Mouse (Mus musculus): ENCODE results near the gene Hdgf.

Gene Hdgf

DNA sequence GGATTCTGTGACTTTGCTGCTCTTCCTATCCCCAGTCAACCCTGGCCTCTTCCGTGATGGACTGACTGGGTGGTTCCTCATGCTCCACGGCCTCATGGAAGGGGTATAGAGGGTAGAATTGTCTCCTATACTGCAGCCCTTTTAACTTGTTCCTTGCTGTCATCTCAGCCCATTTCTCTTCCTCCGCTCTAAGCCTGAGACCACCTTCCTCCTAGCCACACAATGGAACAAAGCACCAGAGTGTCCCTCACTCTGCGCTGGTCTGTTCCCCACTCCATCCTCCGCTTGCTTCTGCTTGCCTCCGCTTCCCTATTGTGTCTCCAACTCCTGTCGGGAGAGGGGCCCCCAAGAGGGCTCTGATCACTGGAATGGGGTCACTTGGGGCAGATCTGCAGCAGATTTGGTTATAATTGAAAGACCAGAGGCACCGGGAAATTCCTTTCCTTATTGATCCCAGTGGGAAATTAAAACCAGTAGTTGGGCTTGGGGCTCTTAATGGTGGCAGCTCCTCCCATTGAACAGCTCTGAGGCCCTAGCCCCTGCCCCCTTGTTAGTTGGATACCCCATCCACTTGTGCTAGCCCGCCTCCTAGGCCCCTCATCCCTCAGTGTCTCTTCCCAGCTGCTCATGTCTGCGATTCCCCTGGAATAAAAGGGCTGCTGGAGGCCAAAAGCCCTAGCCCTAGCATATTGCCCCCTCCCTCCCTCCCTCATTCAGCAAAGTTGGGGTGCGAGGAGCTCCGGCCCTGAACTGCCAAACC is 39.8 kb downstream of the Hdgf start:
- DNase-seq (ENCODE audit: low spot score): peak; percentile 74

DNA sequence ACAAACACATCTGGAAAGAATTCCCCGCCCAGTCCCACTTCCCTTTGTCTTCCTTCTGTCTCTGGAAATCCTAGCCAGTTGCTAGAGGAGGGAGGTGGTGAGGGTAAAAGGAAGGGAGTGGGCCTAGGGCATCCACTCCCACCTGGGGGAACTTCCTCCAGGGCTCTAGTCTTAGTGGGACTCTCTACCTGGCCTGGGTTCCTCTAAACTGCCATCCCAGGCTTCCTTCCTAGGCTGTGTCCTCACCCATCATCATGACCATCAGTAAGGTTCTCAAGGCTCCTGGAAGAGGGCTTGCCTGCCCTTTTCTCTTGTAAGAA is 40.4 kb downstream of the Hdgf start:
- no peak for DNase-seq (ENCODE audit: low spot score)

- peak; percentile 66 for DNase-seq (ENCODE audit: low spot score)
Observed at GRCm38 (mm10) chr3:87947056-87947810, 41.1 kb downstream of the Hdgf start.

GRCm38 (mm10) chr3:87947811-87948199 is 41.7 kb downstream of the Hdgf start:
- DNase-seq (ENCODE audit: low spot score): peak; percentile 97

DNA sequence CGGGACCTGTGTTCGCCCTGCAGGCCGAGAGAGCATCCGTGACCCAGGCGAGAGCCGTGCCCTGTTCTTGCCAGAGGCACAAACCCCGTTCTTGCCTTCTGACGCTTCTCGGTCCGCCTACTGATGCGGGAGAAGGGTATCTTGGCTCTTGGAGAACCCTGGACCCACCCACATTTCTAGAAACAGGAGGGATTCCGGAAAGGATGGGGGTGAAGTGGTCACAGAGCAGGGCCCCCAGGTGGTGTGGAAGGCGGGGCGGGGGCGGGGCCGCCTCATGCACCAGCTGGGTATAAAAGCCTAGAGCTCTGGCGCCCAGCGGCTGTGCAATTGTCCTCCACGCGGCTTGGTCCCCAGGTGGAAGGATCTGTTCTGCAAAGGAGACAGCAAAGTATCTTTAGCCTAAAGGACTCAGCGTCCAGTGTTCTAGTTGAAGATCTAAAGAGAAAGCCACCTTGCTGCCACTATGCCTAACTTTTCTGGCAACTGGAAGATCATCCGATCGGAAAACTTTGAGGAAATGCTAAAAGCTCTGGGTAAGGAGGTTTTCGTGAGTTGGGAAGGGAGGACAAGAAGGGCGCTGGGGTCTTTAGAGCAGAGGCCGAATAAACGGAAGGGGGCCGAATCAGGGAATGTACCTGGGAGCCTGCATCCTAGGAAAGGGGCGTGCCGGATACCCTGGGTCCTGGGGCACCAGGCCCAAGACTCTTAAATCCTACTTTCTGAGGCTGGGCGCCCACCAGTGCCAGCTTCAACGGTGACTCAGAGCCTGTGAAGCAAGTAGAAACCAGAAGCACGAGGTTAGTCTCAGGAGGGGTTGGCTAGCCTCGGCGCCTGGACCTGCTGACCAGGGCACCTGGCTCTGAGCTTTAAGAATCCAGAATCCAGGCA is 42.5 kb downstream of the Hdgf start, which contains the start of gene Crabp2:
TSS of gene Crabp2 (plus strand) at position 289 of the 888 bp plus-strand sequence.
- DNase-seq (ENCODE audit: low spot score): peak; percentile 78

- DNase-seq (ENCODE audit: low spot score): peak; percentile 81
Observed at GRCm38 (mm10) chr3:87949266-87949954, 43.3 kb downstream of the Hdgf start.

DNA sequence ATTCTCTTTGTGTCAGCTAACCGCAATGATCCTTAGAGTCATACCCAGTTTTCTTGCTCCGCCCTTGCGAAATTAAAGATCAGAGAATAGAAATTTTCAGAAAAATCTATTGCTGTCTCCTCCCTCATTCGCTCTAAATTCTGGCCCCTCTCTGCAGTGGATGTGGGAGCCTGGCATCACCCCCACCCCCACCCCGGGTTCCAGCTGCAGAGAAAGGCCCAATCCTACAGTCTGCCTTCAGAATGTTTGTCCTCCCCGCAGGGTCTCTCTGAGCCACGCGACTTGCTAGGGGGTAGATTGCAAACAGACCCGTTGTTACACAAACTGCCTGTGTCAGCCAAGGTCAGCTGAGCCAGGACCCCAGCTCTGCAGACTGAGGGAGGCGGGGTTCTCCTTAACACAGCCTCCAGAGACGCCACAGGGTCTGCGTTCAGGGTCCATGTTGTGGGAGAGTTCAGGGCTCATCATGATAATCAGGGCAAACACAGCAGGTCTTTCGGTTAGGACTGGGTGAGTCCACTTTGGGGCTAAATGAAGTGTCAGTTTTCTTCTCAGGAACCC is 43.9 kb downstream of the Hdgf start:
- peak; percentile 81 for DNase-seq (ENCODE audit: low spot score)

DNA sequence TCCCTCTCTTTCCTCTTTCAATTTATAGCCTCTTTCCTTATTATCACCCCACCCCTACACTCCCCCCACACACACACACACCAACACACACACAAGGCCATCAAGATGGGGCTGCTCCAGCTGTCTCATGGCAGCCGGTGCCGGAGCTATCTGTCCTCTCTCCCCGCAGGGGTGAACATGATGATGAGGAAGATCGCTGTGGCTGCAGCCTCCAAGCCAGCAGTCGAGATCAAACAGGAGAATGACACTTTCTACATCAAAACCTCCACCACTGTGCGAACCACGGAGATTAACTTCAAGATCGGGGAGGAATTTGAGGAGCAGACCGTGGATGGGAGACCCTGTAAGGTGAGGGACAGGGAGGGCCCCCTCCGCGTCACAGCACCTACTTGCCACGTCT is 45.8 kb downstream of the Hdgf start:
- DNase-seq (ENCODE audit: low spot score): no peak

- peak; percentile 71 for DNase-seq (ENCODE audit: low spot score)
Observed at GRCm38 (mm10) chr3:87952440-87952839, 46.3 kb downstream of the Hdgf start.

DNA sequence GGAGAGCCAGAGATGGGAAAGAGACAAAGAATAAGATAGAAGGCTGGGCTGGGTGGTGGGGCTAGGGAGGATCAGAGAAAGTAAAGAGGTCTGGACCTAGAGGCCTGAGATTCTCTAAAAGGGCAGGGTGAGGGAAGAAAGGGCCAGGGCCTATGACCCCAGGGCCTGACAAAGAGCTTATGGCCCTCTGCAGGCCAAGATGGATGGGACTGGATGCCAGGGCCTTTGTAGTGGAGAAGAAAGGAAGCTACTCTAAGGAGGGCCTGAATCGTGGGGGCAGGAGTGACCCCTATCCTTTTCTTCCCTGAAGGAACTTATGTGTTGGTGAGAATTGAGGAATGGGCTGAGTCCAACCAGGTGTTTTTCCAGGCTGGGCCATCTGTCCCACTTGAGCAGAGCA is 51.9 kb downstream of the Hdgf start:
- DNase-seq (ENCODE audit: low spot score): peak; percentile 80

- peak; percentile 20 for DNase-seq (ENCODE audit: low spot score)
Observed at GRCm38 (mm10) chr3:87958476-87958875, 52.4 kb downstream of the Hdgf start.

GRCm38 (mm10) chr3:87958967-87959366 is 52.8 kb downstream of the Hdgf start:
- DNase-seq (ENCODE audit: low spot score): peak; percentile 66

GRCm38 (mm10) chr3:87959371-87959770 is 53.2 kb downstream of the Hdgf start:
- no peak for DNase-seq (ENCODE audit: low spot score)

- DNase-seq (ENCODE audit: low spot score): peak; percentile 19
Observed at GRCm38 (mm10) chr3:87960191-87960585, 54.1 kb downstream of the Hdgf start.

GRCm38 (mm10) chr3:87960586-87961191 is 54.6 kb downstream of the Hdgf start:
- DNase-seq (ENCODE audit: low spot score): peak; percentile 97

Measured in embryo, embryonic 10 days (tissue).